Mouse (Mus musculus): Measurements from ENCODE around the gene Tex33. TPM values are rescaled to one million over a fixed set of nuclear protein-coding genes. Genes with fewer than 3 reads are reported as not detected.
"Not testable (repeated sequence)": the region's sequence is repeated elsewhere in the genome, so short reads cannot be mapped to it uniquely, and the experiment has no call there.

Gene Tex33
- polyA plus RNA-seq, 1 experiment from 2014 or later, result not detected

- H3K36me3 ChIP-seq (ENCODE audit: control insufficient read depth, insufficient read depth); H3K27ac ChIP-seq (ENCODE audit: low read length); H3K27me3 ChIP-seq (ENCODE audit: control insufficient read depth, insufficient read depth, low read length); H3K9me3 ChIP-seq (replicated peaks; ENCODE audit: control insufficient read depth, low read length); H3K9ac ChIP-seq (ENCODE audit: low read length); H3K4me1 ChIP-seq (ENCODE audit: control insufficient read depth, insufficient read depth, low read length); H3K4me3 ChIP-seq (ENCODE audit: low read length); ATAC-seq (replicated peaks; ENCODE audit: extremely low read depth, insufficient read depth, low FRiP score); H3K4me2 ChIP-seq (ENCODE audit: low read depth, low read length): not testable (repeated sequence)
- 60% methylated on average over 6 of the region's 6 CpGs for WGBS
These were observed 65.7 kb downstream of the Tex33 start for GRCm38 (mm10) chr15:78329972-78330371.

- no peaks in the 10 kb centered on the region for H3K9me3 ChIP-seq (replicated peaks; ENCODE audit: control insufficient read depth, low read length)
- no peak for ATAC-seq (replicated peaks; ENCODE audit: extremely low read depth, insufficient read depth, low FRiP score)
- no peak overlapping the region for H3K4me3 ChIP-seq (ENCODE audit: low read length)
- no peak overlapping the region for H3K9ac ChIP-seq (ENCODE audit: low read length)
- 80% methylated on average over 3 of the region's 3 CpGs for WGBS
- H3K27ac ChIP-seq (ENCODE audit: low read length), result no peak overlapping the region
- no peaks in the 10 kb centered on the region for H3K27me3 ChIP-seq (ENCODE audit: control insufficient read depth, insufficient read depth, low read length)
- no peak overlapping the region for H3K4me2 ChIP-seq (ENCODE audit: low read depth, low read length)
- no peaks in the 10 kb centered on the region for H3K4me1 ChIP-seq (ENCODE audit: control insufficient read depth, insufficient read depth, low read length)
- H3K36me3 ChIP-seq (ENCODE audit: control insufficient read depth, insufficient read depth), result no peaks in the 10 kb centered on the region
These were observed 67.1 kb downstream of the Tex33 start for GRCm38 (mm10) chr15:78328520-78329097.

Small RNAs within 50 kb of the gene (microRNA-seq; reads per million reads assigned to microRNA genes)
- gene Mir7676-2, result not detected

Other genes starting within 250 kb of the Tex33 start
- 37.1 and 46.4 TPM in 2 replicates for gene Ift27, start 221.8 kb downstream of the Tex33 start, polyA plus RNA-seq (2015; fragmentation: Nextera tagmentation; extraction: Ambion mirVana)
- gene Pvalb, start 189.5 kb downstream of the Tex33 start, polyA plus RNA-seq (2015; fragmentation: Nextera tagmentation; extraction: Ambion mirVana), result 1.00 and 1.1 TPM in 2 replicates
- gene Ncf4, start 151.1 kb downstream of the Tex33 start, polyA plus RNA-seq (2015; fragmentation: Nextera tagmentation; extraction: Ambion mirVana), result 4.9 and 5.3 TPM in 2 replicates
- gene Csf2rb2, start 90.2 kb downstream of the Tex33 start, polyA plus RNA-seq (2015; fragmentation: Nextera tagmentation; extraction: Ambion mirVana), result 0.43 and 0.44 TPM in 2 replicates
- 1.4 and 2.3 TPM in 2 replicates for gene Csf2rb, start 70.2 kb downstream of the Tex33 start, polyA plus RNA-seq (2015; fragmentation: Nextera tagmentation; extraction: Ambion mirVana)
- 39.7 and 41.7 TPM in 2 replicates for gene Tst, start 10.0 kb upstream of the Tex33 start, polyA plus RNA-seq (2015; fragmentation: Nextera tagmentation; extraction: Ambion mirVana)
- 1.9 and 2.1 TPM in 2 replicates for gene Mpst, start 10.5 kb upstream of the Tex33 start, polyA plus RNA-seq (2015; fragmentation: Nextera tagmentation; extraction: Ambion mirVana)
- gene Kctd17, start 32.7 kb upstream of the Tex33 start, polyA plus RNA-seq (2015; fragmentation: Nextera tagmentation; extraction: Ambion mirVana), result 18.9 and 22.6 TPM in 2 replicates
- 0.38 and 0.79 TPM in 2 replicates for gene Tmprss6, start 72.7 kb upstream of the Tex33 start, polyA plus RNA-seq (2015; fragmentation: Nextera tagmentation; extraction: Ambion mirVana)
- gene Il2rb, start 99.4 kb upstream of the Tex33 start, polyA plus RNA-seq (2015; fragmentation: Nextera tagmentation; extraction: Ambion mirVana), result 1.8 and 4.9 TPM in 2 replicates
- 33.1 and 33.5 TPM in 2 replicates for gene C1qtnf6, start 135.5 kb upstream of the Tex33 start, polyA plus RNA-seq (2015; fragmentation: Nextera tagmentation; extraction: Ambion mirVana)
- gene Sstr3, start 148.8 kb upstream of the Tex33 start, polyA plus RNA-seq (2015; fragmentation: Nextera tagmentation; extraction: Ambion mirVana), result 0.09 TPM in 1 of 2 replicates, not detected in the other
- 38.2 and 88.5 TPM in 2 replicates for gene Rac2, start 176.9 kb upstream of the Tex33 start, polyA plus RNA-seq (2015; fragmentation: Nextera tagmentation; extraction: Ambion mirVana)
- 7.0 and 9.6 TPM in 2 replicates for gene Cyth4, start 201.1 kb upstream of the Tex33 start, polyA plus RNA-seq (2015; fragmentation: Nextera tagmentation; extraction: Ambion mirVana)